Mouse (Mus musculus) gastrocnemius, postnatal 25 days (tissue): ENCODE measurements around the gene Smim5. TPM values are rescaled to one million over a fixed set of nuclear protein-coding genes. Genes with fewer than 3 reads are reported as not detected.
"Not testable (repeated sequence)": the region's sequence is repeated elsewhere in the genome, so short reads cannot be mapped to it uniquely, and the experiment has no call there.

Experiments
- DNase-seq: peaks from one replicate; pipeline ENCODE4 v3.0.0; 2022
- long read RNA-seq, 2 experiments: library from polyadenylated mRNA; stranded (forward); transcript quantifications; one replicate each; pipeline ENCODE4 v2.0.0; 2021
- total RNA-seq, 2 experiments: library from RNA; stranded (reverse); gene quantifications; 1 replicate in 1 of 2; 2 replicates in 1 of 2; pipeline ENCODE4 v1.2.3; 2021

The Smim5 gene
- 1 to 10 TPM in 1 of 2 experiments, under 1 TPM in 1; 0.51 to 1.9 TPM for total RNA-seq
- long read RNA-seq, experiment 1, partial matches to known transcripts = 0 of 2 reads
- long read RNA-seq, experiment 1, other reads (novel, unspliced or antisense) = 0 of 2 reads
- long read RNA-seq, experiment 2, partial matches to known transcripts = 0 of 1 reads
- long read RNA-seq, experiment 2, other reads (novel, unspliced or antisense) = 0 of 1 reads

DNA sequence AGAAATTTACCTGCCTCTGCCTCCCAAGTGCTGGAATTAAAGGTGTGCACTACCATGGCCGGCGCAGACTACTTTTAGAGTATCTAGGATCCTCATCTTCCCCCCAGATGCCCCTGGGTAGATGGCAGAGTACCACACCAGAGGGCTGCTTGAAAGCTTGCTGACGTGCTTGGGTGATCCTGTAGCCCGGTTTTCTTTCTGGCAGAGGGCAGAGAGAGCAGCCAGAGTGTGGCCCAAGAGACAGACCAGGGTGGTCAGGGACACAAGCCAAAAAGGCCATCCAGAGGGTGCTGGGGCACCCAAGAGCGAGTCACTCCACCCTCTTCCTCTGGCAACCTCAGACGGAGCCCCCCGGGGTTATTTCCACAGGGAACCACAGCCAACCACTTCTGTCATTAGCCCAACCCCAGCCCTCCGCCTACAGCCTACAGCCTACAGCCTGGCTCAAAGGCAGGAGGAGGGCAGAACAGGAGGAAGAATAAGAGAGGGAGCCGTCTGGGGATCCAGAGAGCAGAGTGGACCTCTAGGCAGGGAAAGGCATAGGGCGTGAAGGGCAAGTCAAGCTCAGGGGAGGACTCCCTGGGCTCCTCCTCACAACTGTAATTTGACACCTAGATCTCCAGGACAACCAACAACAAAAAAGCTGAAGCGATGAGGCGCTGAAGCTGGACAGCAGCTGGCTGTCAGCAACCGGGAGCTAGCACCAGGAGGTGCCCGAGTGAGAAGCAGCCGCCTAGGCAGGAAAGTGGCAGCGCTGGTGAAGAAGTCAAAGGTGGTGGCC lies at the start of gene Smim5:
Gene Smim5 (plus strand): TSS at position 481 of the 781 bp plus-strand sequence.
- peak; percentile 70 for DNase-seq

DNA sequence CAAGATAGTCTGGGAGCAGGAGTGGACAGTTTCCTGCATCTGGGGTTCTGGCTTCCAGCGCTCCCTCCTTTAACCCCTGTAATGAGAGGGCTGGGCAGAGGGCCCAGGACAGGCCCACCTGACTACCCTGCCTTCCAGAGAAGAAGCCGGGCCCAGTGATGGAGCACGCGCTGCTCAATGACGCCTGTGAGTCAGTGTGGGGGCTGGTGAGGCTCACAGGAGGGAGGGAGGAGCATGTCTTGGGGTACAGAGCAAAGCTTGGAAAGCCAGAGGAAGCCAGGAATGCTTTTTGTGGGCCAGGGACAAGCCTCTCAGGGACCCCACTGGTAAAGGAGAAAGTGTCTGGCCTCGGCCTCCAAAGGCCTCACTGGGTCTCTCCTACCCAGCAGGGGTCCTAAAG lies 45.1 kb upstream of the Smim5 start:
- no peak for DNase-seq

DNA sequence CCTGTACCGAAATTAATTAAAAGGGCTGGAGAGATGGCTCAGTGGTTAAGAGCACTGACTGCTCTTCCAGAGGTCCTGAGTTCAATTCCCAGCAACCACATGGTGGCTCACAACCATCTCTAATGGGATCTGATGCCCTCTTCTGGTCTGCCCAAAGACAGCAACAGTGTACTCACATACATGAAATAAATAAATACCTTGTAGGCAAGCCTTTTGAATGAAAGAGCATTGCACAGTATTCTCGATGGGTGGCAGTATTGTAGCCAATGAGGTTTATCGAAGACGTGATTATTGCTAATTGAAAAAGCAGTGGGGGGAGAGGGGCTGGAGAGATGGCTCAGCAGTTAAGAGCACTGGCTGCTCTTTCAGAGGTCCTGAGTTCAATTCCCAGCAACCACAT lies 42.6 kb upstream of the Smim5 start:
- DNase-seq = not testable (repeated sequence)

DNA sequence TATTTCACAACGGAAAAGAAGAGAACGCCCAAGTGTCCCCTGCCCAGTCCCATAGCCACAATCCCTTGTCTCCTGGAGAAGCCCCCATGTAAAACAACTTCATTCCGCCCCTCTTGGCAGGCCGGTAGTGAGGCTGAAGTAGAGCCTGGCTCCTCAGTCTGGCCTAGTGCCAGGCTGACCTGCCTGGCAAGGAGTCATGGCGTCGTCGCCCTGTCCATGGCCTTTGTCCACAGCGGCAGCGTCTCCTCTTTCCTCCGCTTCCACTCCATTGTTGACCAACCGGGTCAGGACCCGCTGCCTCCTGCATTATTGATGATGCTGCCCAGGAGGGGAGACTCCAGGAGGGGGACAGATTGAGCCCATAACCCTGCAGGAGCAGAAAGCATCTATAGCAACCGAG lies 41.8 kb upstream of the Smim5 start:
- DNase-seq = no peak

DNA sequence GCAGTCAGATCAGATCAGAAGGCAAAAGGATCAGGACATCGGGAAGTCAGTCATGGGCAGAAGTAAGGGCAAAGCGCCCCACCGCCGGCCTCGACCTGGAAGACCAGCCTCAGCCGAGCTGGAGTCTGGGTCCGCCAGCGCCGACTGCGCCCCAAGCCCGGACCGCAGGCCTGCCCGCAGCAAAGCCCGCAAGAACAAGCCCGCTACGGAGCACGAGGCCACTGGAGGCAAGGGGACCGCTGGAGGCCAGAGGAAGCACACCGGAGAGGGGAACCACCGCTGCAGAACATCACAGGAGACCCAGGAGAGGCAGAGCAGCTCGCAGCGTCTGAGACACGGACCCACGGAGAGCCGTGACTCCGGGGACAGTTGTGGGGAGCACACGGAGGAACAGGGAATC lies 41.4 kb upstream of the Smim5 start, which contains the start of gene Myo15b:
Gene Myo15b (plus strand): TSS at position 53 of the 400 bp plus-strand sequence.
- no peak for DNase-seq

DNA sequence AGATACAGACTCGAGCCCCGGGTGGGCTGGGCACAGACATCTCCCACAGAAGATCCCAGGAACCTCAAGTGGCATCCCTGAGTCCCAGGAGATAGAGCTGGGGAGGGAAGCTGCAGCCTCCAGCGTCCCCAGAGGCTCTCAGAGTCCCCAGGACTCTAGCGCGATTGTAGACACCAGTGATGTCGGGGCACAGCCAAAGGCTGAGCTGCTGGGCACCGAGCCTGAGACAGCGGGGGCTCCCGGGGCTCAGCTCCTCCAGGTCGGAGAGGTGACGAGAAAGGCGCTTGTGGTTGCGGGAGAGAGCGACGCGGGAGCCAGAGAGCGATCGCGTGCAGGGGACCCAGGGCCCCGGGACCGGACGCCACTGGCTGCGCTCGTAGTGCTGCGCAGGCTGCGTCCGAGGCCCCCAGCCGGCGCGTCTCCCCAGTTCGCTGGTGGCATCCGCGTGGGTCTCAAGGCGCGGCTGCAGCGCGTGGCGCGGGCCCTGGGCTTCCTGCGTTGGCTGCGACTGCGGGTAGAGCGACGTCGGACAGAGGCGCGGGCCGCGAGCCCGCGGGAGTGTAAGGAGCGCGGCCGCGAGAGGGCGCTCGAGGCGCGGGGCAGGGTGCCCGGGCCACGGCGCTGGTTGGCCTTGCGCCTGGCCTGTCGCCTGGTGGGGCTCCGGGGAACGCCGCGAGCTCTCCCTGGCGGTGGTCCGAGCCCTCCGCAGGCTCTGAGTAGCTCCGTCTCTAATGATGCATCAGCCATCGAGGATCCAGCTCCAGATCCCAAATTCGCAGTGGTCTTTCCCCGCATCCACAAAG lies 40.4 kb upstream of the Smim5 start:
- peak; percentile 84 for DNase-seq

DNA sequence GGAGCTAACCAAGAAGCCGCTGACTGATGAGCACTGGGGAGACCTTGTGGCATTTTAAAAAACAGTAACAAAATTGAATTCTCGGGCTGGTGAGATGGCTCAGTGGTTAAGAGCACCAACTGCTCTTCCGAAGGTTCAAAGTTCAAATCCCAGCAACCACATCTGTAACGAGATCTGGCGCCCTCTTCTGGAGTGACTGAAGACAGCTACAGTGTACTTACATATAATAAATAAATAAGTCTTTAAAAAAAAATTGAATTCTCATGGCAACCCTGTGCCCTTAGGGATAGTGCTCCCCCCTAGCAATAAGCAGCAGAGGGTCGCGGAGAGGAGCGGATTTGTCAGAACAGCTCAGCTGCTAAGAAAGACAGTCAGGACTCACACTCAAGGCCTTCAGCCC lies 35.9 kb upstream of the Smim5 start:
- DNase-seq = no peak

DNA sequence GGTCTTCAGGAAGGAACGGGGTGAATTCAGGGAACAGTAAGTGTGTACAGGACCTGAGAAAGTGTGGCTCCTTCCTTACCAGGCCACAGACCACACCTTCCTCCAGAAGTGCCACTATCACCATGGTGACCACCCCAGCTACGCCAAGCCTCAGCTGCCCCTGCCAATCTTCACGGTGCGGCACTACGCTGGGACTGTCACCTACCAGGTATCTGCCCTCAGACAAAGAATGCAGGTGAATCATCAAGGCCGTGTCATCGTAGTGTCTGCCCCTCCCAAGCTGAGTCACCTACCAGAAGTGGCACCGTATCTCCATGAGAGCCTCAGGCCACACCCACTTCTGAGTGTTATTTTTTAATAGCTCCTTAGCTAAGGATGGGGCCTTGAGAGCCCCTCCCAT lies 30.4 kb upstream of the Smim5 start:
- DNase-seq = no peak

DNA sequence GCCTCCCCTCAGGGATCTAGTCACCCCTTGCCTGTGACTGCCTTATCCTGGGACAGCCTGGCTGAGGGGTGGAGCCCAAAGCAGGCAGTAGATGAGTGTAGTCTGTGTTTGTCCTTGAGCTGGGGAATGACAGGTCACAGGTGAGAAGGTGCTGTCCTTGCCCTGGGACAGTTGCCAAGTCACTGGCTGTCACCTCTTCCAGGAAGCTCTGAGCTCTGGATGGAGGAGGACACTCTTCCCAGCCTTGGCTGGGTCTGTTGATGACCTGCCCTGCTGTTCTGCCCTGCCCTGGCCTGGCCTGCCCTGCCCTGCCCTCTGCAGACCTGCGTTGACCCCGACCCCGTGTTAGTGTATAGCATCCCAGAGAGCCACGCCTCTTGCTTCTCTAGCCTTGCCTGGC lies 27.3 kb upstream of the Smim5 start:
- no peak for DNase-seq

DNA sequence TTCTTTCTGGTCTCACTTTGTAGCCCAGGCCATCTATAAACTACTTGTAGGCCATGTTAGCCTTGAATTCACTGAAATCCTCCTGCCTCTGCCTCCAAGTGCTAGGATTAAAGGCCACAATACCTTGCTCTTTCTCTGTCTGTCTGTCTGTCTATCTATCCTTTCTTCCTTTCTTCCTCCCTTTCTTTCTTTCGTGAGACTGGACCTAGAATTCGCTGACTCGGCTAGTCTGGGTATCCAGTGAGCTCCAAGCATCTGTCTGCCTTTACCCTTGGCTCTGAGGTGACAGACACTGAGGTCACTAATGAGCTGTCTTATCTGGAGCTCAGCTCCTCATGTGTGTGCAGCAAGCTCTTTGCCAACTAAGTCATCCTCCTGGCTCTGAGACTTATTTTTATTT lies 23.8 kb upstream of the Smim5 start:
- no peak for DNase-seq

DNA sequence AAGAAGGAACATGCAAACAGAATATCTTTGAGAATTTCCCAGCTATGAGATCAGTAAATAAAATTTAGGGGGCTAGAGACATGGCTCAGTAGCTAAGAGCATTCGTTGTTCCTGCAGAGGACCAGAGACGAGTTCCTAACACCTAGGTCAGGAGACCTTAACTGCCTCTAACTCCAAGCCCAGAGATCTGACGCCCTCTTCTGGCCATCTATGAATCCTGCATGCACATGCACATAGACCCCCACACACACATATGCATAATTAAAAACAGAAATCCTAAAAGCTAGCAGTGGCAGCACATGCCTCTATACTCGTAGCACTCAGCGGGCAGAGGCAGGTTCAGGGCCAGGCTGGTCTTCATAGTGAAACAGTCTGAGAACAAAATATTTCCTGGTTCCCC lies 23.3 kb upstream of the Smim5 start:
- DNase-seq = no peak

DNA sequence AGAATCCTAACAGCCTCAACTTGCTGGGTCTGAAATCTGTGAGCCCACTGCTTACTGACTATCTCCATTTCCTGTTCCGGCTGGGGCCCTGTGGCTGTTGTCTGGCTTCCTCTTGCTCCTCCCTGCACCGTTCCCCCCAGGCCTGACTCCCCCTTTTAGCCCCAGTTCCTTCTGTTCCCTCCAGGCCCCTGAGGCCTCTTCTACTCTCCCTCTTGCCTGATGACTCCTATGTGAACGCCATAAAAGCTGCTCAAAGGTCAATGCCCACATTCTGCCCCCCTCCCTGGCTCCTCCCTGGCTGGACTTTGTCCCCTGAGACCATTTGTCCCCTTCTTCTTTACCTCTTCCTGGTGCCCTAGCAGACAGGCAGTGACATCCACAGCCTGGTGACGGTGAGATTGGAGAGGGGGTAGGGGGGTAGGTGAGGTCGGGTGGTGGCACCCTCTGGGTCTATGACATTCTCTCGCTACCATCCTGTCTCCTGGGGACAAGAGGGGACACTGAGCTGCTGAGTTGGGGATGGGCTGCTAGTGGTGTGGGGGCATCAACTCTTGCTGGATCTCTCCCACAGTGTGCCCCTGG lies 22.5 kb upstream of the Smim5 start:
- DNase-seq = no peak

DNA sequence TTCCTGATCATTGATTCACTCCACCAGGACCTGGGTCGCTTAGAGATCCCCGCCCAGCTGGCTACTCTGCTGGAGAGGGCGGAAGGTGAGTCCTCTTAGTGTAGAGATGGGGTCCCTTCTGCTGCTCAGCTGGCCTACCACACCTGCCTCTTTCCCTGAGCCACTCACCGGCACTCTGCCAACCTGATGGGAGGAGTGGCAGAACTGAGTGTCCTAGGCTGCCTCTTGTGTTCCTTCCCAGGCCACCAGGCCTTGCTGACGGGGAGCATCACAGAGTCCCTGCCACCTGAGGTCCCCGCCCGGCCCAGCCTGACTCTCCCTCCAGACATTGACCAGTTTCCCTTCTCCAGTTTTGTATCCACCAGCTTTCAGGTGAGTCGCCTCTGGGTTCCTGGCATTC lies 21.7 kb upstream of the Smim5 start:
- no peak for DNase-seq

DNA sequence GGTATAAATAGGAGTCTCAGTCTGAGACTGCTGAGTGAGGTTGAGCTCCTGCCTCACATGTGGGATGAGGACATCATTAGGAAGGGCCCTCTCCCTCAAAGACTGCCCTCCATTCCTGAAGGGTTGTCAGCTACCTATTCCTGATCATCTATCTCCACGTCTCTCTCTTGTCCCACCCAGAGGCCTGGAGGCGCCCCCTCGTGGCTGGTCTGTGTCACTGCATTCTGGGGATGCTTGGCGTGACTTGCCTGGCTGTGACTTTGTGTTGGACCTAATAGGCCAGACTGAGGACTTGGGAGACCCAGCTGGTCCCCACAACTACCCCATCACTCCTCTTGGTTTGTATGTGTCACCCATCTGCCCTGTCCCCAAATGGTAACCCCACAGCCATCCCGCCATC lies 18.8 kb upstream of the Smim5 start:
- no peak for DNase-seq

DNA sequence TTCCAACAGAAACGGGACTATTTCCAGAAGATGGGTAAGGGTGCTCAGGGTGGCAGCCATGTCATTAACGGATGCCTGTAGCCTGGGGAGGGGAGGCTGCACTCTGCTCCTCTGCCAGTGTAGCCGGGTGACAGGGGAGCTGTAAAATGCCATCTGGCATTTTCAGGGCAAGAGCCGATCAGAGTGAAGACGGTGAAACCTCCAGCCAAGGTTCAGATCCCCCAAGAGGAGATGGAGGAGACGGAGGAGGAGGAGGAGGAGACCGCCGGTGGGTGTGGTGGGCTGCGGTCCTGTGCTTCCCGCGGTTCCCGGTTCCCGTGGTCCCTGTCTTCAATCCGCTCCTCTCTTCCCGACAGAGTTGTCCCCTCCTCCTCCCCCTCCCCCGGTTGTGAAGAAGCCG lies 16.5 kb upstream of the Smim5 start:
- no peak for DNase-seq

DNA sequence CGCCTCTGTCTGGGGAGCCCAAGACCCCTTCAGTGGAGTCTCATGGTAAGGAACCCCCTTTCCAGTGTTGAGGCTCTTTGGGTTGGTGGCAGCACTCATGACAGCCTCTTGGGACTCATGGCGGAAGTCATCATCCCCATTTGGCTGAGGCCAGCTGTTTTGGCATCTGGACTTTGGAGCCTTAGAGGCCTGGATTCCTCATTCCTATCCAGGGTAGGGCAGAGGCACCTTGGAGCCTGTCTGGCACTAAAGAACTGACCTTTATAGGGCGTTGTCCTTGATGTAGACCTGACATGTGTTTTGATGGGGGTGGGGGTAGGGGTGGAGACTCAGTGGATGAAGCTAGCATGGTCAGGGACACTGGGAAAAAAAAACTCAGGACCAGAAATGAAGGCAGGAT lies 15.4 kb upstream of the Smim5 start:
- DNase-seq = no peak

DNA sequence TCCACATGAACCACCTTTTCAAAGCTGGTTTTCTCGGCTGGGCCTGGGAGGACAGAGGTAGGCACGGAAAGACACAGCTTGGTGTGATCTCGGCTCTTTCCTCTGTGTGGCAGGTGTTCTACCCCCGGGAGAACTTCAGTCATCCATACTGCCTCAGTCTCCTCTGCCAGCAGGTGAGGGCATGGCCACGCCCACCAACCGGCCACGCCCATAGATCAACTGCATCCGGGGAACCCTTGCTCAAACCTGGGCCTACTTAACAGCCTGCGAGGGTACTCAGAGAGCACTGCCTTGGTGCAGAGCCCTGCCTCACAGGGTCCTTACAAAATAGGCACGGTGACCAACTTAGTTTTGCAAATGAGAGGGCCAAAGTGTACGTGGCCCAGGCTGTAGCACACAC lies 14.5 kb upstream of the Smim5 start:
- DNase-seq = no peak

DNA sequence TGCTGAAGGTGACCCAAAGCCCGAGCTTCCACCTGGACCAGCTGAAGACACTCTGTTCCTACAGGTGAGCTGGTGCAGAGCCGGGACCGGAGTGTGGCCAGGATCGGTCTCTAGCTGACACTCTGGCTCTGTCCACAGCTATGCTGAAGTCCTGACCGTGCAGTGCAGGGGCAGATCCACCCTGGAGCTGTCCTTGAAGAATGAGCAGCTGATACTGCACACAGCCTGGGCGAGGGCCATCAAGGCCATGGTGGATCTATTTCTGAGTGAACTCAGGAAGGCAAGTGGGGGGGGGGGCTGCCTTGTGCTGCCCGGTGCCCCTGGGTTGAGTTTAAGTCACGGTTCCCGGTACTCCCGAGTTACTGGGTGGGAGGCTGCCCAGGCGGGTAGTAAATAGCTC lies 13.3 kb upstream of the Smim5 start:
- no peak for DNase-seq

DNA sequence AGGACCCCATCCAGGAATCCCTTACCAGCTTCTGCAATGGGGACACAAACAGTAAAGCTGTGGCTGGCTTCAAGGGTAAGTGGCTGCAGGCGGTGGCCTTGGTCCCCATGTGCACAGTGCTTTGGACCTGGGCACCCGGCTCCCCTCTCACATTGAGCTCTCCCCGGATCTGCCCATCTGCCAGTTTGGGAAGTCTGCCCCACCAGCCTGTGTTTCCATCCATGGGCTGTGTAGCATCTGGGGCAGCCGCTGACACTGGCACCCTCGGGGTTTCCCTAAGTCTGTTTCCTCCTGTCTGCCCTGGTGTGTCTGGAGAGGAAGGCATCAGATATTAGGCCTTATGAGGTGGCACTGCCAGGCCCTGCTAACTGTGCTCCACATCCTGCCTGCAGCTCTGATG lies 11.7 kb upstream of the Smim5 start:
- no peak for DNase-seq

DNA sequence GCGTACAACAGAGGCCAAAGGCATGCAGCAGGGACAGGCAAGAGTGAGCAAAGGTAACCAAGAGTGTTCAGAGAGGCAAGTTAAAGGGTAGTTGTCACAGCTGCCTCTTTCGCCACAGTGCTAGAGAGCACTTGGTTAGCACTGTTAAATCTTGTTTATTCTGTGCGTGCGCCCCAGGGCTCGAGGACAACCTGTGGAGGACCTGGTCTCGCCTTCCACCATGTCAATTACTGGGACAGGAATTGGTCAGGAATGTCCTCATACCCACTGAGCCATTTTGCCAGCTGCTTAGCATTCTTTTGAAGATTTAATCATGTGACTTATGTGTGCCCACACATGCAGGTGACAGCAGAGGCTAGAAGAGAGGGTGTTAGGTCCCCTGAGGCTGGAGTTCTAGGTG lies 10.6 kb upstream of the Smim5 start:
- DNase-seq = no peak

DNA sequence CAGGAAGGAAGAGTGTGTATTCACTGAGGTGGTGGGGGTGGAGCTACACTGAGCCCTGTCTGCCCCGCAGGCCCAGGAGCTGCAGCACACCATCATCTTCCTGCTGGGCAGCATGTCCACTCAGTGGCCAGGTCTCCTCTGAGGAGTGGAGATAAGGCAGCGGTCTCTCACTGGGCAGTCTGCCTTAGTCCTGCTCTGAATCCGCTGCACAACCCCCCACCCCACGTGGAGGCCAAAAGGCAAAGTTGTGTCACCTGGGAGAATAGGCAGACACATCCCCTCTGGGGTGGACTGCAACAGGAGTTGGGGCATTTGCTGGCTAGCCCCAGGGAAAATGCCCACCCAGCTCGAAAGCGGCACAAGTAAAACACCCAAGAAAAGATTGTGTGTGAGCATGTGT lies 7.6 kb upstream of the Smim5 start:
- DNase-seq = no peak

DNA sequence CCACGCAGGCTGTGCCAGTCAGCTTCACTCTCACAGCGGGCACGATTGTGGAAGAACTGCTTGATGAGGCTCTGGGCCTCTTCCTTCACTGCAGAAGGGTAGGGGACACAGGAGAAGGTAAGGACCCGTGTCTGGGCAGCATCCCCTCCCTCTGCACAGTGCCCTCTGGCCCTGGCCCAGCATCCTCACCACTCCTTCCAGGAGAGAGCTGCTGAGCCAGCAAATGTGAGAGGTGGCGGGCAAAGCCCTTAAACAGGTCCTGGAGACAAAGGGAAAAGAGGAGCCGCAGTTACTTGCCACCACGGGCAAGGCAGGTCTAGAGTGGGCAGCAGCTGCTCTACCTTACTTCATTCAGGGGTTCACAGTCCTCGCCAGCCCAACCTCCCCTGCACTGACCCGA lies 6.7 kb upstream of the Smim5 start:
- DNase-seq = no peak
